Mouse (Mus musculus) erythroblast, embryonic 14.5 days (primary cell): ENCODE measurements around the gene Tex14.

Experiments used
- GATA1 ChIP-seq: IDR thresholded peaks from 2 replicates; pipeline ENCODE4 v1.6.1; 2012; ENCODE audit warnings: low read length, inconsistent platforms, mixed read lengths
- TAL1 ChIP-seq: IDR thresholded peaks from 3 replicates; pipeline ENCODE4 v1.6.1; 2012; ENCODE audit warnings: low read length, inconsistent platforms, mixed read lengths

GRCm38 (mm10) chr11:87462461-87463242, 57.8 kb downstream of the Tex14 start:
- no peak for TF ChIP-seq TAL1
- no peak for TF ChIP-seq GATA1
